Mouse (Mus musculus): ENCODE data around the gene Tgoln1. TPM values are rescaled to one million over a fixed set of nuclear protein-coding genes. Genes with fewer than 3 reads are reported as not detected.

Gene Tgoln1
- polyA plus RNA-seq, 1 experiment from 2014 or later = 25.6 TPM

DNA sequence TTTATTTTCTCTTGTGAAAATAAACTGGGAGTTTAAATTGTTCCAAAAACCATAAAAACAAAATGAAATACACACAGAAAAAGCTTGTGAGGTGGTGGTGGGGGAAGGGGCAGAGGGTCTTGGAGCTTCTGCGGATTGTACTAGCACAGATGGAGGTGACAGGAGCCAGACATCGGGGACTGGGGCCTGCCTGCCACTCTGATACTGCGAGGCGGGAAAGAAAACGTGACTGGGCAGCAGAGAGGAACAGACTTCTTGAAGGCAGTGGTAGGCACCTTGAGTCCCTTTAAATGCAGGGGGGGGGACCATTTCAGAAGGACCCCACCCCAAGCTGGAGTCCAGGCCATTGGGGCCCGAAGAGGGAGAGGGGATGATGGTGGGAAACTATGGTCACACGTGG is 9.6 kb upstream of the Tgoln1 start:
- WGBS = 85% methylated on average over 7 of the region's 7 CpGs
- ATAC-seq (ENCODE audit: insufficient number of reproducible peaks, low FRiP score, low TSS enrichment, low read depth) = no peak

GRCm38 (mm10) chr6:72623661-72624402 is 7.0 kb upstream of the Tgoln1 start:
- no peaks in the 10 kb centered on the region for H3K4me1 ChIP-seq
- H3K27me3 ChIP-seq = no peaks in the 10 kb centered on the region
- no peak overlapping the region for H3K27ac ChIP-seq
- H3K4me3 ChIP-seq = no peak overlapping the region
- H3K9ac ChIP-seq = no peak overlapping the region
- peaks cover 34% of the 10 kb centered on the region for H3K36me3 ChIP-seq
- ATAC-seq (ENCODE audit: insufficient number of reproducible peaks, low FRiP score, low TSS enrichment, low read depth) = no peak
- H3K9me3 ChIP-seq = no peaks in the 10 kb centered on the region
- H3K4me2 ChIP-seq = no peak overlapping the region
- WGBS = 91% methylated on average over 8 of the region's 8 CpGs

More for the DNA sequence above, 9.6 kb upstream of the Tgoln1 start:
- Histone ChIP-seq H3K4me1 (no peaks in the 10 kb centered on the region), H3K27me3 (no peaks in the 10 kb centered on the region), H3K9me3 (no peaks in the 10 kb centered on the region), H3K27ac (no peak overlapping the region), H3K36me3 (peaks cover 59% of the 10 kb centered on the region), H3K4me2 (no peak overlapping the region), H3K4me3 (no peak overlapping the region), H3K9ac (no peak overlapping the region)

DNA sequence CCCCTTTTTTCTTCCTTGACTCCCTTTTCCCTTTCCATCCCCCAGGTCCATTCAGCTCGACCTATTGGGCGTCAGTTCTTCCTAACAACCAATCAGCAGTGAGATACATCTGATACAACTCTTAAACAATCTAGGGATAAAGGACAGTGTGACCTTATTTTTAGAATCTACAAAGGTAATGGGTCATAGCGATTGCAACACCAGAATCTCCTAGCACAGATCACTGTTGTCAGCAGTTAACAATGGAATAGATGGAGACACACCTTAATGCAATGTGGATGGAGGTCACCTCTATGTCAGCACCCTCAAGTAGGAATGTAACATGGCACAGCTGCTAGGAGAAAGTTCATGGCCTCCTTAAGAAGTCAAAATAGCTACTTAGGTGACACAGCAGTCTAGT is 6.1 kb upstream of the Tgoln1 start:
- no peaks in the 10 kb centered on the region for H3K27me3 ChIP-seq
- no peaks in the 10 kb centered on the region for H3K9me3 ChIP-seq
- H3K27ac ChIP-seq = no peak overlapping the region
- H3K36me3 ChIP-seq = peaks cover 28% of the 10 kb centered on the region
- no peak overlapping the region for H3K4me2 ChIP-seq
- no peak for ATAC-seq (ENCODE audit: insufficient number of reproducible peaks, low FRiP score, low TSS enrichment, low read depth)
- 36% methylated on average over 3 of the region's 3 CpGs for WGBS
- no peaks in the 10 kb centered on the region for H3K4me1 ChIP-seq
- no peak overlapping the region for H3K9ac ChIP-seq
- H3K4me3 ChIP-seq = no peak overlapping the region

GRCm38 (mm10) chr6:72620920-72621319 is 4.1 kb upstream of the Tgoln1 start:
- Histone ChIP-seq H3K4me1 (peaks cover 5% of the 10 kb centered on the region), H3K27ac (no peak overlapping the region)
- ATAC-seq (ENCODE audit: insufficient number of reproducible peaks, low FRiP score, low TSS enrichment, low read depth) = no peak

GRCm38 (mm10) chr6:72619734-72620532 is 3.1 kb upstream of the Tgoln1 start:
- Histone ChIP-seq H3K4me1 (peaks cover 14% of the 10 kb centered on the region), H3K36me3 (no peaks in the 10 kb centered on the region; the same call in 1 of the 2 replicates), H3K27ac (no peak overlapping the region), H3K4me3 (no peak overlapping the region), H3K4me2 (no peak overlapping the region), H3K9ac (no peak overlapping the region), H3K9me3 (no peaks in the 10 kb centered on the region), H3K27me3 (no peaks in the 10 kb centered on the region)
- 51% methylated on average over 12 of the region's 12 CpGs for WGBS
- no peak for ATAC-seq (ENCODE audit: insufficient number of reproducible peaks, low FRiP score, low TSS enrichment, low read depth)

More at GRCm38 (mm10) chr6:72620920-72621319, 4.1 kb upstream of the Tgoln1 start:
- 87% methylated on average over 5 of the region's 5 CpGs for WGBS
- H3K9me3 ChIP-seq = no peaks in the 10 kb centered on the region
- H3K4me2 ChIP-seq = no peak overlapping the region
- no peak overlapping the region for H3K9ac ChIP-seq
- no peaks in the 10 kb centered on the region for H3K27me3 ChIP-seq
- H3K4me3 ChIP-seq = no peak overlapping the region
- H3K36me3 ChIP-seq = peaks cover 9% of the 10 kb centered on the region

DNA sequence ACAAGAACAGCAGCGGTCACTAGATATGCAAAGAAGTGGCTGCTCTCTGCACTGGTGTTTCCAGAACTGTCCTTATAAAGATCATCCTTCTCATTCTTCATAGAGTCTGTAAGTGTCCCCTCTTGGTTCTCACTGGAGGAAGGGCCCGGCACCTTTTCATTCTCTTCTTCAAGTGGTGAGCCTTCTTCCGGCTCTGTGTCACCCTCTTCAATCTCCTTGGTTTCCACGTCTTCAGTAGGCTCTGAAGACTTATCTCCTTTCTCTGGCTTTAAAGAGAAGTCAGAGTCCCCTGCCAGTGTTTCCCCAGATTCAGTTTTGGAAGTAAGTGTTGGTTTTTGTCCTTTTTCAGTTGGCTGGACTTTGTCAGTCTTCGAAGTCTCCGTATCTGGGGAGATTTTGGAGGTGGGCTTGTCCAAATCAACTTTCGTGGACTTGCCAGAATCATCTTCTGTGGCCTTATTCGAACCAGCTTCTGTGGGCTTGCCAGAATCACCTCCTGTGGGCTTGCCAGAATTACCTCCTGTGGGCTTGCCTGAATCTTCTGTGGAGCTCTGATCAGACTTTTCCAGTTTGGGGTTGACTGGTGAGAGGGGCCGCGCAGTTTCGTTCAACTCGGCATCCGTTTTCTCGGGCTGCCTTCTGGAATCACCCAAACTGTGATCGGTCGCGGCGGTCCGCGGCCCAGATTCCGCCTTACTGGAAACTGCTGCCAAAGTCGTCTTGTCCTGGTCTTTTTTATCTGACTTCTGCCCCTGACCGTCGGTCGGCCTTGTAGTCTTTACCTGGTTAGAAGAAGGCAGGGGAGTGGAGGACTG is 1.0 kb downstream of the Tgoln1 start:
- H3K27me3 ChIP-seq = no peaks in the 10 kb centered on the region
- peak overlapping the region; percentile 73 for H3K9ac ChIP-seq
- peaks cover 27% of the 10 kb centered on the region for H3K4me1 ChIP-seq
- ATAC-seq (ENCODE audit: insufficient number of reproducible peaks, low FRiP score, low TSS enrichment, low read depth) = no peak
- H3K9me3 ChIP-seq = no peaks in the 10 kb centered on the region
- H3K27ac ChIP-seq = no peak overlapping the region; the same call in 1 of the 2 replicates
- 24% methylated on average over 25 of the region's 25 CpGs for WGBS
- H3K36me3 ChIP-seq = peaks cover 24% of the 10 kb centered on the region
- peak overlapping the region; percentile 82 for H3K4me2 ChIP-seq
- peak overlapping the region; percentile 84 for H3K4me3 ChIP-seq

DNA sequence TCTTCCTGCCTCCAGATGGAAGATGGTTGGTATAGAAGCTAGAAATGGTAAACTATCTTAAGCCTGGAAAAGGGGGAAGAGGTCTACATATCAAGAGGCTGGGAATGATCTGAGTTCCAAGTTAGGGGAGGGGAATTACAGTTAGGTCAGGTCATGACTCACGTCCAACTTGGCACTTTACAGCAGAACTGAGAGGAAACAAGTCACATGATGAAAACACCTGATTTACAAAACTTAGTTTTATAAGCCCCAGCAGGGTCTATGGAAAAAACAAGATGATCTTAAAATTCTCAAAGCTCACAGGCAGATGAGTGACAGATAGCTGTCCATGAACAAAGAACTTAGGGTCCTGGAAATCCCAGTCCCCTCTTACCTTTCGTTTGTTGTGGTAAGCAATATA is 1.6 kb downstream of the Tgoln1 start:
- H3K9ac ChIP-seq = no peak overlapping the region
- WGBS = 63% methylated on average over 2 of the region's 2 CpGs
- no peak overlapping the region for H3K27ac ChIP-seq
- H3K4me2 ChIP-seq = peak overlapping the region; percentile 82
- H3K4me3 ChIP-seq = peak overlapping the region; percentile 84
- ATAC-seq (ENCODE audit: insufficient number of reproducible peaks, low FRiP score, low TSS enrichment, low read depth) = no peak
- H3K9me3 ChIP-seq = no peaks in the 10 kb centered on the region
- peaks cover 27% of the 10 kb centered on the region for H3K4me1 ChIP-seq
- H3K27me3 ChIP-seq = no peaks in the 10 kb centered on the region
- peaks cover 31% of the 10 kb centered on the region for H3K36me3 ChIP-seq

DNA sequence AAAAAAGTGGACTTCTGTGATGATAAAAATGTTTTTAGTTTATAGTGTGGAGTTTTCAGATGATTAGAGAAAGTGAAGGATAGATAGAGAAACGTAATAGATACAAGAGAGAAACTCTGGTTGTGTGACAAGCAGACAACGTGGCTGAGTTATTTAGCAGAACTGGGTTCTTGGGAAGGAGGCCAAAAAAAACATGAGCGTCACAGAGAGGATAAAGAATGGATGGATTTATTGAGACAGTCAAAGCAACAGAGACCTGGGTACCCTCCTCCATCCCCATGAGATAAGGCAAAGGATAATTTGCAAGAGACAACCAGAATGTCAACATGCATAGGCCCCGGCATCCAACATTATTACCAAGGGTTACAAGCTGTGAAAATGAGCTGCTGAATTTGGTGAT is 6.5 kb downstream of the Tgoln1 start:
- no peak overlapping the region for H3K27ac ChIP-seq

DNA sequence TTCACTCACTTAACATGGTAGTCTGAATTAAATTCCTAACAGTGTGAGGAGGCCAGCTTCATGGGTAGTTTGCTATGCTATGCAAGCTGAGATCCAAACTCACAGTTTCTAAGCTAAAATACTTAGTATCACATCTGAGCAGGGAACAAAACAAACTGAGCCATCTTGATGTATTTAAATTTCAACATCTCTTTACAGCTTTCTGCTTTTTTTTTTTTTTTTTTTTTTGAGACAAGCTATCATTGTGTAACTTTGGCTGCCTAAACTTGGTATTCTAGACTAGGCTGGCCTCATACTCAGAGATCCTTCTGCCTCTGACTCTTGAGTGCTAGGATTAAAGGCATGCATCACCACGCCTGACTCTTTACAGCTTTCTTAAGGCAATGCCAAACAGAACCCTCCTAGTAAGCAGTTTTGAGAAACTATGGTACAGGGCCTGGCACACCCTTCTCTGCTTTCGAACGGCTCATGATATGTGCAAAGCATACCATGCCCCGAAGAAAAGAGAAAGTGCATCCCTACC is 8.1 kb downstream of the Tgoln1 start:
- WGBS = 89% methylated on average over 4 of the region's 4 CpGs
- H3K9me3 ChIP-seq = no peaks in the 10 kb centered on the region
- H3K36me3 ChIP-seq = peaks cover 82% of the 10 kb centered on the region
- H3K4me3 ChIP-seq = no peak overlapping the region
- H3K4me2 ChIP-seq = no peak overlapping the region
- H3K4me1 ChIP-seq = 0 out of 2 replicates have a peak, but pooled peaks cover 4% of the 10 kb centered on the region
- no peak for ATAC-seq (ENCODE audit: insufficient number of reproducible peaks, low FRiP score, low TSS enrichment, low read depth)
- H3K9ac ChIP-seq = no peak overlapping the region
- H3K27me3 ChIP-seq = no peaks in the 10 kb centered on the region
- H3K27ac ChIP-seq = no peak overlapping the region

More for the DNA sequence above, 6.5 kb downstream of the Tgoln1 start:
- H3K36me3 ChIP-seq = peaks cover 70% of the 10 kb centered on the region
- H3K4me1 ChIP-seq = peaks cover 16% of the 10 kb centered on the region
- no peak overlapping the region for H3K4me2 ChIP-seq
- H3K9ac ChIP-seq = no peak overlapping the region
- H3K4me3 ChIP-seq = no peak overlapping the region
- H3K27me3 ChIP-seq = no peaks in the 10 kb centered on the region
- ATAC-seq (ENCODE audit: insufficient number of reproducible peaks, low FRiP score, low TSS enrichment, low read depth) = no peak
- H3K9me3 ChIP-seq = no peaks in the 10 kb centered on the region
- 79% methylated on average over 4 of the region's 4 CpGs for WGBS

DNA sequence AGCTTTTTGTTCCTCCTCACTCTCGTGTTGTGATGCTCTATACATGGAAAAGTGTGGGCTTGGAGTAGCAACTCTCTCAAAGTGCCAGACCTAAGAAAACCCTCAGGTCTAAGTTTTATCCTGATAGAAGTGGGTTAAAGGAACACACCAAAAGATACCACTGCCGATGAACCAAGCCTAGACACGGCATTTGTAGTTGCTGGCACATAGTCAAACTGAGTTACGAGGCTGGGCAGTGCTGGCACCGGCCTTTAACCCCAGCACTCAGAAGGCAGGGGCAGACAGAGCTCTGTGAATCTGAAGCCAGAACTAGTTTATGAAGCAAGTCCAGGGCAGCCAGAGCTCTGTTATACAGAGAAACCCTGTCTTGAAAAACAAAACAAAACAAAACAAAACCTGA is 9.1 kb downstream of the Tgoln1 start:
- H3K9ac ChIP-seq = no peak overlapping the region
- no peaks in the 10 kb centered on the region for H3K4me1 ChIP-seq
- H3K9me3 ChIP-seq = no peaks in the 10 kb centered on the region
- no peak overlapping the region for H3K4me3 ChIP-seq
- 88% methylated on average over 5 of the region's 5 CpGs for WGBS
- no peaks in the 10 kb centered on the region for H3K27me3 ChIP-seq
- ATAC-seq (ENCODE audit: insufficient number of reproducible peaks, low FRiP score, low TSS enrichment, low read depth) = no peak
- H3K36me3 ChIP-seq = peaks cover 80% of the 10 kb centered on the region
- no peak overlapping the region for H3K27ac ChIP-seq
- no peak overlapping the region for H3K4me2 ChIP-seq

DNA sequence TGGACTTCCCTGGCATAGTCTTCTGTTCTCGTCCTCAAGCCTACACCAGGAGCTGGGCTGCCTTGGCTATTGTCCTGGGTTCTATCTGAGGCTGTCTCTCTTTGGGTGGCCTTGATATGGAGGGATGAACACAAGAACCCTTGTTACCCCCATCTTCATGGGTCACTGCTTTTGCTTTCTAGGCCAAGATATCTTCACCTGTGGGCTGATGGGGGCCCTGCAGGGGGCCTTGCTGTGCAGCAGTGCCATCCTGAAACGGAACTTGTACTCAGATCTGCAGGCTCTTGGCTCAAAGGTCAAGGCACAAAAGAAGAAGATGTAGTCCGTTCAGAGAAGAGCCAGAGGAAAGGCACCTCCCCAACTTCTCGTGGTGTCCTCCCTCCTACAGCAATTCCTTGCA is 9.7 kb downstream of the Tgoln1 start:
- Histone ChIP-seq H3K9ac (no peak overlapping the region), H3K4me2 (no peak overlapping the region), H3K27ac (no peak overlapping the region), H3K9me3 (no peaks in the 10 kb centered on the region), H3K36me3 (peaks cover 80% of the 10 kb centered on the region), H3K4me1 (no peaks in the 10 kb centered on the region), H3K4me3 (no peak overlapping the region), H3K27me3 (no peaks in the 10 kb centered on the region)
- ATAC-seq (ENCODE audit: insufficient number of reproducible peaks, low FRiP score, low TSS enrichment, low read depth) = no peak
- WGBS = 87% methylated on average over 4 of the region's 4 CpGs

Measured in limb, embryonic 15.5 days (tissue).